Mouse (Mus musculus): Measurements from ENCODE around the gene Agrp. TPM values are rescaled to one million over a fixed set of nuclear protein-coding genes. Genes with fewer than 3 reads are reported as not detected.
A peak's percentile ranks its signal among the peaks of the same experiment; 100 is the strongest.

Agrp gene
- total RNA-seq, 2 experiments from 2014 or later: not detected

DNA sequence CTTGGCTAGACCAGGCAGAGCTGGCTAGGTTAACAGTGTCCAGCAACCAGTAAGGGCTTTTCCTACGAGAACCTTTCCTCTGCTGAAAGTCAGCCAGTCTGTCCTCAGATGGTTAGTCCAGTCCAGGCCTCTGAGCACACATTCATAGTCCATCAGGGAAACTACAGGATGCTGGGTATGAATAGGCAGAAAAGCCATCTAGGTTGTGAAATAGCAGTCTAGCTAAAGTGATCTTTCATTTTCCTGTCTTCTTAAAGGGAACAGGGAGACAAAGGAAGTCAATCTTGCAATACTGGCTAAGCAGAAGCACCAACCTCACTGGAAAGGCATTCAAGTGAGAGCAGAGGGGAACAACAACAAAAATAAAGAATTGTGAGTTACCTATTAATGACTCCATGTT is 84.4 kb downstream of the Agrp start:
- peak; percentile 64 for ATAC-seq (ENCODE audit: poor library complexity, severe bottlenecking)

DNA sequence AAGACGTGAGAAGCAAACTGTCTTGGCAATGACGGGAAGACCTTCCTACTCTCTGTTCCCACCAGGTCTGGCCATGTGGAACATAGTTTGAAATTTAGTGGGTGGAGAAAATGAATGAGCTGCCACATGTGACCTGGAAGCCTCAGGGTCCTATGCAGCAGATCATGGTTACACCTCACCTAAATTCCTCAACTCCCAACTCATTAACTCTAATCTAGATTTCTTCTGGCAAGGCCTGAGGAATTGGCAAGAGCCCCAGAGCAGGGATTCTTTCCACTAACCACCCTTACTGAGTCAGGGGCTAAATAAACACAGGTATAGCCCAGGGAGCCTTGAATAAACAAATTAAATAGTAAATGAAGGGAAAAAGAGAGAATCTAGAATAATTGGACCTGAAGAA is 85.2 kb downstream of the Agrp start:
- no peak for ATAC-seq (ENCODE audit: poor library complexity, severe bottlenecking)

DNA sequence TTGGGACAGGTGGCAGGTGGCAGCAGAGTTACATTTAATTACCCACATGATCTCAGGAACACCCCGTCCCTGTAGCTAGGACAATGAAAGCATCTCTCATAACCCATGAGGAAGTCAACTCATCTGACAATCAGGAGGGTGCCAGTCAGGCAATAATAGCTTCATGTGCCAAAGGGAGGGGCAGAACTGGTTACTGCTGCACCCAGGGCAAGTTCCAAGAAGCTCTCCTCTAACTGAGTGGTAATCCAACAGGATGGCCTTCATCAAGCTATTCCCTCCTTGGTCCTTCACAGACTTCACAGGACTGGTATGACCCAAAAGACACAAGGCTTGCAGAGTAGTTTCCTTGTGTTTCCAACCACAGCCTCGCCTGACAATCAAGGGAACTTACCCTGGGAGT is 87.1 kb downstream of the Agrp start:
- ATAC-seq (ENCODE audit: poor library complexity, severe bottlenecking): no peak

DNA sequence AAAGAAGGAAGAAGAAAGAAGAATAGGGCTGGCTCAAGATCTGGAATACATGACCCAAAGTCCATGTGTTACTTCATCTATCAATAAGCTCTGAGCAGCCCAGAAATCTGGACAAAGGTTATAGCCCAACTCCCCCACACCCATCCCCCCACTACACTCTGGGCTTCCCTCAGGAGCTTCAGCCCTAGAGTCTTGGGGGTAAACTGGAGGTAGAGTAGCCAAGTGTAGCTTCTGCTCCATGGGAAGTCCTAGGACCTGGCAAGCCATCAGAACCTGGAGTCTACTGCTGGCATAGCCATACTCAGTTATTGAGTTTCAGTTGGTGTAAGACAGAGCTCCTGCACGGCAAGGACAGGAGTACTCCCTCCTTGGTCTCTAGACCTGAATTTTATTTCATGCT is 87.7 kb downstream of the Agrp start:
- ATAC-seq (ENCODE audit: poor library complexity, severe bottlenecking): no peak

GRCm38 (mm10) chr8:105546384-105547350 is 90.5 kb downstream of the Agrp start:
- ATAC-seq (ENCODE audit: poor library complexity, severe bottlenecking): no peak

GRCm38 (mm10) chr8:105545249-105545648 is 91.9 kb downstream of the Agrp start:
- no peak for ATAC-seq (ENCODE audit: poor library complexity, severe bottlenecking)

- no peak for ATAC-seq (ENCODE audit: poor library complexity, severe bottlenecking)
These were observed 92.5 kb downstream of the Agrp start for GRCm38 (mm10) chr8:105544544-105545205.

- ATAC-seq (ENCODE audit: poor library complexity, severe bottlenecking): no peak; the same call in 1 of the 2 replicates
These were observed 93.5 kb downstream of the Agrp start for GRCm38 (mm10) chr8:105543703-105544102.

DNA sequence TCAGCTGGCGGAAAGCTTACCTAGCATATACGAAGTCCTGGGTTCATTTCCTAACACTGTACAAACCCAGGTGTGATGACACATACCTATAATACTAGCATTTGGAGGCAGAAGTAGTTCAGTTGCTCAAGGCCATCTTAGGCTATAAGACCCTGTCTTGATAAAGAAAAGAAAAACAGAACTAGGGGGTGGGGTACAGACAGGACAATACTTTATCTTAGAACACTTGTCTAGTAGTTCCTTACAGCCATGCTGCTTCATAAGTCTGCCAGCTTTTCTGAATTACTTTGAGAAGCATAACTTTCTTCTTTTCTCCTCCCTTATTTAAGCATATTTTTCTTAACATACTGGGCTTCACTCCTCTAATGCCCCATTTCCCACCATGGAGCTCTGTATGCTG is 94.4 kb downstream of the Agrp start:
- no peak for ATAC-seq (ENCODE audit: poor library complexity, severe bottlenecking)

GRCm38 (mm10) chr8:105542032-105542656 is 95.0 kb downstream of the Agrp start:
- ATAC-seq (ENCODE audit: poor library complexity, severe bottlenecking): no peak

- no peak for ATAC-seq (ENCODE audit: poor library complexity, severe bottlenecking)
These were observed 98.3 kb downstream of the Agrp start for GRCm38 (mm10) chr8:105538940-105539339.

- ATAC-seq (ENCODE audit: poor library complexity, severe bottlenecking): no peak
These were observed 100.0 kb downstream of the Agrp start for GRCm38 (mm10) chr8:105537011-105537677.

DNA sequence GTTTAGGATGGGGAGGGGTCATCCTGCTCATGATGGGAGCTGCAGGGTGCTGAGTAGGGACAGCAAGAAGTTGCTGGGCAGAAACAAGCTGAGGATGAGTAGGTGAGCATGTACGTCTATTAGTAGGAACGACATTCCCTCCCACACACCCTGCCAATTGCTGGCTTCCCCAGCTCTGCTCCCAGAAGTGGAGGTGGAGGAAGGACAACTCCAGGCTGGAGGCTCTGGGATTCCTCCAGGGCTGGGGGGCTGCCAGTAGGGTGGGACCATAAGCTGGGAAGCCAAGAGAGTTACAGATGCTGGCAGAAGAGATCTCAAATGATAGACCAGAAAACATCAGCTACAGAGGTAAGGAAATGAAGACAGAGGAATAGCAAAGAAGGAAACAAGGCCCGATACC is 100.6 kb downstream of the Agrp start:
- no peak for ATAC-seq (ENCODE audit: poor library complexity, severe bottlenecking)

DNA sequence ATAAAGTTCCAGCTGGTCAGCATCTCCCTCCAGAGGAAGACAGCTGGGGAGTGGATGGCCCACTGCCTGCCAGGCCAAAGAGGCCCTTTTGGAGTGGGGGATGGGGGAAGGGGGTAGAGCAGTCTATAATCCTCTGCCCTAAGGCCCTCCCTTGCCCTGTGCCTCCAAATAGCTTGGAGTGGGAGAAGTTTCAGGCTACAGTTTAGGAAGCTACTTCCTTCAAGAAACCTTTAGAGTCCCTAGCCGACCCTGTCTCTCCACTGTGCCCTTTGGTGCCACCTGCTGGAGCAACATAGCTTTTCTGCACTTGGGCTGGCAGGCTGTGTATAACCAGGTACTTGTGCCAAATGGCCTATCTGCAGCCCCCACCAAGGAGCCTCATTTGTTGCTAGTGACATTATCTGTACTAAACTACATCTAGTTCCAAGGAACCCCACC is 103.3 kb downstream of the Agrp start:
- ATAC-seq (ENCODE audit: poor library complexity, severe bottlenecking): peak; percentile 77

- ATAC-seq (ENCODE audit: poor library complexity, severe bottlenecking): no peak
These were observed 103.8 kb downstream of the Agrp start for GRCm38 (mm10) chr8:105533439-105533838.

DNA sequence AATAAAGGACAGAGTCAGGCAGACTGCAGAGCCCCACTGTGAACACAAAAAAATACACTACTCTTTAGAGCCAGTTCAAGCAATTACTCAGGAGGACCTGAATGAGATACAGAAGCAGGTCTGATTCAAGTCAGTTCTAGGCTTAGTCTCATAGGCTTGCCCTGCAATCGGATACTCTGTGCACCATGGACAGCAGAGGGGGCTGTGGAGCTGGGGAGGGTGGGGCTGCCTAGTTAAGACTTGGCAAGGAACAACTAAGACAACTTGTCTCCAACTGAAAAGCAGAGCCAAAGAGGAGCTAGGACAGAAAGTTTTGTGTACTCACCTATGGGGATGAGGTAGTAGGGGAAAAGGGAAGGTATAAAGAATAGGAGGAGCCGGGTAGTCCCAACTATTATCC is 105.4 kb downstream of the Agrp start:
- 0 out of 2 replicates have a peak, but pooled peaks have one; percentile 50 for ATAC-seq (ENCODE audit: poor library complexity, severe bottlenecking)

DNA sequence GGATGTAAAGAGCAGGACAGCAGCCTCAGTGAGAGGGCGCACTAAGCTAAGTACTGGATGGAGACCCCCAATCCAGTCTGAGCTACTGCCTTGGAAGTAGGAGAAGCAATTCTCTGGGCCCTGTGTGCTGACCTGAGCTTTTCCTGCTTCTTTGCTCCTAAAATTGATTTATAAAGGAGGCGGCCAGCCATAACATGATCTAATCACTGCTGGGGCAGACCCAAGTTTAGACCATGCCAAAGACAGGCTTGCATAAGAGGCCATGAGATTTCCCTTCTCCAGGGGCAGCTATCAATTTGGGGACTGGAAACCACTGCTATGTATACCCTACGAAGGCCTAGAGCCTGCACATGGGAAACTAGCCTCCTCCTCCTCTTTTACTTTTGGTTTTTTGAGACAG is 107.9 kb downstream of the Agrp start:
- no peak for ATAC-seq (ENCODE audit: poor library complexity, severe bottlenecking)

- no peak for ATAC-seq (ENCODE audit: poor library complexity, severe bottlenecking)
These were observed 109.0 kb downstream of the Agrp start for GRCm38 (mm10) chr8:105528206-105528605.

DNA sequence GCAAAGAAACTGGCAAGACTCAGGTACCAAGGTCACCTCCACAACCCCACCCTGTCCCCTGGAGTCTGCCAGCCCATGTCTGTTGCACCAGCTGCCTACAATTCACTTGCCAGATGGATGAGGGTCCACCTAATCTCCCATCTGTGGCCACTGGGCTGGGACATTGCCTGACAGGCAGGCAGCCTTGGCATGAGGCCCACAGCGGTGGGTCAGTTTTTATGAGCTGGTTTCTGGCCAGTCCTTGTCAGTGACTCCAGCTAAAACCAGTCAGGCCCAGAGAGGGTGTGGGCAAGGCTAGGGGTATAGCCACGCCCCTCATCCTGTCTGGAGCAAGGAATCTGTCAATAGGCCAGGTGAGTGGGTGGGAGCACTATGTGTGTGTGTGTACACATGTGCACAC is 110.1 kb downstream of the Agrp start:
- no peak for ATAC-seq (ENCODE audit: poor library complexity, severe bottlenecking)

DNA sequence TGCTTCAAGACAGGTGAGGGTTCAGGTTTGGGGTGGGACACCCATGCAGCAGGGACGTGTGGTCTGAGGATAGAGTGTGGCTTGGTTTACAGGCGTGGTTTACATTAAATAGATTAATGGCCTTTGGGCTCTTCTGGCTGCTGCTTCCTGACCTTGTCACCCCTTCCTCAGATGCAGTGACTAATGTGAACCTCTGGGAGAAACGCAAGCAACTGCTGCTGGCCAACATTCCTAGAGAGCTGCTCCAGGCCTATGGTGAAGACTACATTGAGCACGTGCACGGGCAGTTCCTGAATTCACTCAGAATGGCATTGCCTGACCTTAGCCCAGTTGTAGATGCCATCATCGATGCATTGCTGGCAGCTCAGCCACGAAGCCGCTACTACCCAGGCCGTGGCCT is 114.3 kb downstream of the Agrp start:
- no peak for ATAC-seq (ENCODE audit: poor library complexity, severe bottlenecking)

All from megakaryocyte, adult 5-6 weeks (primary cell).